Mouse (Mus musculus): ENCODE results near the gene Sfxn5. TPM values are rescaled to one million over a fixed set of nuclear protein-coding genes. Genes with fewer than 3 reads are reported as not detected.

The Sfxn5 gene
- total RNA-seq, 2 experiments from 2014 or later, result 5.9 to 7.3 TPM

DNA sequence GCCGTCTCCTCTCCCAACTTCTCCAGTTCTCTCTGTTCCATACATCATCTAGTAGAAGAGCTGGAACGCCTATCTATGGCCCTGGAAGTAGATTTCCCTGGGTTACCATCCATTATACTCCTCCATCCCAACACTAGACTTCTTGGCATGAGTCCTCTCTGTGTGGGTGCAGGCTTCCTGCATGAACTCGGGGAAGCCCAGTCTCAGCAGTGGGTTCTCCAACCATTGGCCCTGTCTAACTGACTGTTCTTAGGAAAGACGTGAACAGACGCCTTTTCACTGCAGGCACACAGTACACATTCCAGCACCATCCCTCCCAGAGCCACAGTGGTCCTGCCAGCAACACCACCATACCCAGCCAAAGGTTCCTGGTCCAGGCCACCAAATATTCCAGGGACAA lies 29.4 kb upstream of the Sfxn5 start:
- DNase-seq, result no peak
- Histone ChIP-seq H3K4me3 (no peak overlapping the region), H3K27ac (no peak overlapping the region)
- intact Hi-C loops (cut with DNase I), result no loop called here
- TF ChIP-seq CTCF (IDR thresholded peaks at IDR 0.05), result no peak

DNA sequence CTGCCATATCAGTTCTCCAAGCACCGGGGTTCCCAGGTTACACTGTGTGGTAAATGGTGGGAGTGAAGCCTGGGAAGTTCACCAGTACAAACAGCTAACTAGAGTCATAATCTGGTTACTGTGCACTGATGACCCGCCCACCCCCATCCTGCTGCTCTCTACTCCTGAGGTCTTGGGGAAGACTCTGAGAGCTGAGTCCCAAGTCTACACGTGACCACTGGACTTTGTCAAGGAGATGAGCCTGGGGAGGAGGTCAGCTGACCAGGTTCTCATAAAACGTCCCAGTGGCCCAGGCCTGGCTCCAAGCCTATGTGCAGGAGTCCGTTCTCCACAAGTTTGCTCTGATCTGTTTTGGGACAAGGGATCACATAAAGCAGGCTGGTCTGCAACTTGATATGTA lies 27.1 kb upstream of the Sfxn5 start:
- no peak for TF ChIP-seq CTCF (IDR thresholded peaks at IDR 0.05)
- intact Hi-C loops (cut with DNase I), result no loop called here
- DNase-seq, result no peak
- Histone ChIP-seq H3K4me3 (no peak overlapping the region), H3K27ac (no peak overlapping the region)

DNA sequence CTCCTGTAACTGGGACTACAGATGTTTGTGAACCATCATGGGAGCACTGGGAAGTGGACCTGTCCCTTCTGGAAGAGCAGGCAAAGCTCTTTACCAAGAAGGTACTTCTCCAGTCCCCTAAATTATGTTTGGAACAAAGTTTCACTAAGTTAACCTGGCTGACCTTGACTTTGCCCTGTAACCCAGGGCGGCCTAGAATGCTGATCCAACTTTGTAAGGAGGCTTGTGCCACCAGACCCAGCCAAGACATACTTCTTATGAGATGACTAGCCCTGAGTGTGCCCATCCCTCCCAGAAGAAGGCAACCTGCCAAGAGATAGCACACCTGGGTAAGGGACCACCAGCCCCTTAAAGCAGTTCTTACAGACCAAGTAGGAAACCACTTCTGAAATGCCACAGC lies 25.7 kb upstream of the Sfxn5 start:
- TF ChIP-seq CTCF (IDR thresholded peaks at IDR 0.05), result no peak
- no peak overlapping the region for H3K4me3 ChIP-seq
- no peak overlapping the region for H3K27ac ChIP-seq
- intact Hi-C loops (cut with DNase I), result no loop called here
- no peak for DNase-seq

DNA sequence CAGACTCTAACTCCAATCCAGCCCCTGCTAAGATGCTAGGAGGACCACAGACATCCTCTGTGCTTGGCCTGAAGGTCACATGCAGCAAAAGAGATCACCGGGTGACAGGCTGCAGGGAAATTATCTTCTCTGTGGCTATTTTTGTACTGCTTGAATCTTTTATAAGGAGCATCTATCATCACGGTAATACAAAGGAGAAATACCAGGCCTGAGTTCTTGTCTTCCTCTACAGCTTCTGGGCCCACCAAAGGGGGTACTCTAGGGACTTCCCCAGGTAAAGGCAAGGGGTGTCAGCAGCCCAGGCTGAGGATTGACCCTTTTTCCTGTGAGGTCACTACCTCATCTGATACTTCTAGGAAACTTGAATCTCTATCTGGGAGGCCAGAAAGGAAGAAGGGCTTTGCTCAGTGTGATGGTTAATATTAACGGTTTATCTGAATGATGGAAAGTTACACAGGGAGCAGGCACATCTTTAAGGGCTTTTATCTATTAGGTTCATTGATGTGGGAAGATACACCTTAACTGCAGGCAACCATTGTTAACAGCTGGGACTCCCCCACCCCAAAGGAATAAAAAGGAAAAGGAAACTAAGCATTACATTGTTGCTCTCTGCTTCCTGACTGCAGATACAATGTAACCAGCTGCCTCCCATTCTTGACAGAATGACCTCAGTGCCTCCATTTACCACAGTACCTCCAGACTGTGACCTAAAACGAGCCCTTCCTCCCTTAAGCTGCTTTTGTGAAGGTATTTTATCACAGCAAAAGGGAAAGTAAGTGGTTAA lies 23.7 kb upstream of the Sfxn5 start:
- DNase-seq, result no peak
- intact Hi-C loops (cut with DNase I), result no loop called here
- peak overlapping the region; percentile 66 for H3K27ac ChIP-seq

DNA sequence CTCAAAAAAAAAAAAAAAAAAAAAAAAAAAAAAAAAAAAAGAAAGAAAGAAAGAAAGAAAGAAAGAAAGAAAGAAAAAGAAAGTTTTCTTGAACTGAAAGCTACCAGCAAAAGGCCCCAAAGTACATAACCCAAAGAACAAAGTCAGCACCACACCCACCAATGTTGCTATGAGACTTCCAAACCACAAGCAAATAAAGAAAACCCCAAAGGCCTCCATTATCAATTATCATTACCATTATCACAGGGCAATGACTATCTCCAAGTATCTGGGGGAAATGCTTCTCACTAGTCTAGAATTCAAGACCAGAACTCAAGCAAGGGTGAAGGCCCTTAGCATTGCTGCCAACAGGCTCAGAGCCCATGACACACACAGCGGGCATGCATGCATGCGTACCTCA lies 22.5 kb upstream of the Sfxn5 start:
- H3K4me3 ChIP-seq, result no peak overlapping the region
- no peak for DNase-seq
- no peak for TF ChIP-seq CTCF (IDR thresholded peaks at IDR 0.05)
- H3K27ac ChIP-seq, result peak overlapping the region; percentile 66; the same call in 1 of the 2 replicates
- intact Hi-C loops (cut with DNase I), result no loop called here

More for the DNA sequence above, 23.7 kb upstream of the Sfxn5 start:
- H3K4me3 ChIP-seq, result no peak overlapping the region
- TF ChIP-seq CTCF (IDR thresholded peaks at IDR 0.05), result no peak

DNA sequence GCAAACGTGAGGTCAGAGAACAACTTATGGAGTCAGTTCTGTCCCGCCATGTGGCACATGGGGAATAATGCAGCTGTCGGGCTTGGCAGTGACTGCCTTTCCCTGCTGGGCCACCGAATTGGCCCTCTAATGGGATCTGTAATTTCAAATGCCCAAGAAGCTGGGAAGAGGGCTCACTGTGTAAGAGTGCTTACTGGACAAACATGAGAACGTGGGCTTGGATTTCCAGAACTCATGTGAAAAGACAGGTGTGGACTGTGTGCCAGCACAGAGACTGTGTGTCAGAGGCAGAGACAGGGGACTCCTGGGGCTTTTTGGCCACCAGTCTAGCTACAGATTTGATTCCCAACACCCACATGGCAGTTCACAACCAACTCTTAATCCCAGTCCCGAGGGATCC lies 21.5 kb upstream of the Sfxn5 start:
- peak; percentile 59 for DNase-seq
- intact Hi-C loops (cut with DNase I), result no loop called here
- Histone ChIP-seq H3K27ac (0 out of 2 replicates have a peak overlapping the region, but pooled peaks have one; percentile 25), H3K4me3 (no peak overlapping the region)
- no peak for TF ChIP-seq CTCF (IDR thresholded peaks at IDR 0.05)

DNA sequence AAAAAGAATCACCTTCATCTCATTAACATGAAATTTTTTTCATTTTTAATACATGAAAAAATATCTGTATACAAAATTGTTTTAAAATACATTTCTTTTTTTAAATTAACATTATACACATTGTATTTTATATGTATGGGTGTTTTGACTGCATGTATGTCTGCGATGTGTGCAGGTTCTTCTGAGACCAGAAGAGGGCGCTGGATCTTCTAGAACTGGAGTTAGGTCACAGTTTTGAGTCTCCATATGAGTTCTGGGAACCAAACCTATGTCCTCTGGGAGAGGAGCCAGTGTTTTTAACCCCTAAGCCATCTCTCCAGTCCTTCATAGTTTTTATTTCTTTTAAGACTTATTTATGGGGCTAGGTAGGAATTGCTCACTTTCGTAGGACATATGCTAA lies 20.5 kb upstream of the Sfxn5 start:
- H3K27ac ChIP-seq, result no peak overlapping the region
- H3K4me3 ChIP-seq, result no peak overlapping the region
- intact Hi-C loops (cut with DNase I), result no loop called here
- peak; percentile 37 for TF ChIP-seq CTCF (IDR thresholded peaks at IDR 0.05)
- DNase-seq, result no peak

DNA sequence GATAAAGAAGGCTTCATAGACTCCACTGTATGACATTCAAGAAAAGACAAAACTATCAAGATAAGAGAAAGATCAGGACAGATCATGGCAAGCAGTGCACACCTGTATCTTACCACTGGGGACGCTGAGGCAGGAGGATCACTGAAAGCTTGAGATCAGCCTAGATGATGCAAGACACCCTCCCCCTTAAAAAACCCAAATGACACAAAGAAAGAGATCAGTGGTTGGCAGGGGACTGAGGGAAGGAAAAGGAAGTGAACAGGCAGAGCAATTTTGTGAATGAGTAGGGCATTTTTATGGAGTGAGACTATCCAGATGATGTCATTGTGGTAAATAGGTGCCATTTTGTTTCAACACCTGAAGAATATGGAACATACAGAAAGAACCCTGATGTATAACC lies 16.9 kb upstream of the Sfxn5 start:
- no peak for DNase-seq
- no peak for TF ChIP-seq CTCF (IDR thresholded peaks at IDR 0.05)
- Histone ChIP-seq H3K4me3 (no peak overlapping the region), H3K27ac (no peak overlapping the region)
- intact Hi-C loops (cut with DNase I), result no loop called here

DNA sequence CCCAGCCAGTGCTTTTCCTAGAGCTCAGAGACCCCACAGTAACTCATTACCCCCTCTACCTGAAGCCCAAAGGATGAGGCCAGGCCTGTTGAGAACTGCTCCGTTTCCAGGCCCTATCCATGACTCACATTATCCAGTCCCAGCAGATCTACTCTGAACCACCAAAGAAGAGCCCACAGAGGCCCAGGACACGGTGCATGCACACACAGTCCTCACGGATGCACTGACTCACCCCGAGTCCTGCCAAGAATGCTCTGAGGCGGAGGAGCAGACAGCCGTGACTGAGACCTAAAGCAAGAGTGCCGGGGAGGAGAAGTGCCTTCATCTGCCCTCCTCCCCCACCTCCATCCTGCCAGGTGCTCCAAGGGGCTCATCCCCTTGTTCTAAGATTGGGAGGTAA lies 16.0 kb upstream of the Sfxn5 start:
- no peak for TF ChIP-seq CTCF (IDR thresholded peaks at IDR 0.05)
- H3K4me3 ChIP-seq, result no peak overlapping the region
- H3K27ac ChIP-seq, result peak overlapping the region; percentile 12; the same call in 1 of the 2 replicates
- peak; percentile 66 for DNase-seq
- intact Hi-C loops (cut with DNase I), result no loop called here

DNA sequence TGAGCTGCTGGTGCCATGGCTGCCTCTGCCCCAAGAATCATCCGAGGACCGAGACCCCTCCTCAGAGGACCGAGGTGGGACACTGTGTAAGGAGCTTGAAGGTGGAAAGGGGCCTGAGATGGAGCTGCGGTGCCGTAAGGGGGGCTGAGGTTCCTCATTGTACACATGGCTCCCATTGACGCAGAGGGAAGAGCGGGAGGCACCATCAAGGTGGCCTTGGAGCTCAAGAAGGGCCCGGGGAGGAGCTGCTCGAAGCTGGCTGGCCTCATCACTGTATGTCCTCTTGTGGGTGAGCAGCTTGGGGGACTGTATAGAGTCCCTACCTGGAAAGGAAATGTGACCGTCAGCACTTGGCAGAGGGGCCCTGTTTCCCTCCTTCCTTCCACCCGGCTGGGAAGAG lies 14.9 kb upstream of the Sfxn5 start:
- intact Hi-C loops (cut with DNase I), result no loop called here
- no peak for DNase-seq
- Histone ChIP-seq H3K4me3 (no peak overlapping the region), H3K27ac (no peak overlapping the region)
- no peak for TF ChIP-seq CTCF (IDR thresholded peaks at IDR 0.05)

DNA sequence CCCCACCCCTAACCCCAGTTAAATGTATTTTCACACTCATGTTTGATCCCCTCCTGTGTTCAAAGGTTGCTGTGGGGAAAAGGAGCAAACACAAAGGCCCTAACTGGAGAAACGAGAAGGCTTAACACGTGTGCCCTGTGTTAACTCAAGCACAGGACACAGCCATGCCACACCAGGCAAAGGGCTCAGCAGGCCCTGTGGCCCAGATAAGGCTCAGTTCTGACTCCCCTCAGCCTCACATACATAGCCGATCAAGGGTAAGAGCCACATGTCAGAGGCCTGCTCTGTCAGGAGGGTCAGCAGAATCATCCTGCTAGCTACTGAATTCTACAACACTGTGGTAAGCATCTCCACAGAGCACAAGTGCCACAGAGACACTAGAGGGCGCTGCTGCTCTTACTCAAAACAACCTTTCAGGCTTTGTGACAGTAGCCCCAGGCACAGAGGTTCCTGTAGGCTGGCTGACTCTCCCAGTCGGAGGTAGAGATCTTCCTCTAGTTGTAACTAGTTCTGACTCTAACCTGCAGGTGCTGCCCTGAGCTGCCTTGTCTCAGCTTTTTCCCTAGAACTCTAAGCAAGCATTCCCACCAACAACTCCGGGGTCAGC lies 12.9 kb upstream of the Sfxn5 start:
- peak; percentile 89 for DNase-seq
- peak; percentile 99; the same call in 1 of the 2 replicates for TF ChIP-seq CTCF (IDR thresholded peaks at IDR 0.05)
- intact Hi-C loops (cut with DNase I), result loop anchor here (1.0 kb wide), 1 partner anchor 34 kb away; no protein-coding TSS in a partner anchor
- peak overlapping the region; percentile 25; the same call in 1 of the 2 replicates for H3K27ac ChIP-seq
- no peak overlapping the region for H3K4me3 ChIP-seq

DNA sequence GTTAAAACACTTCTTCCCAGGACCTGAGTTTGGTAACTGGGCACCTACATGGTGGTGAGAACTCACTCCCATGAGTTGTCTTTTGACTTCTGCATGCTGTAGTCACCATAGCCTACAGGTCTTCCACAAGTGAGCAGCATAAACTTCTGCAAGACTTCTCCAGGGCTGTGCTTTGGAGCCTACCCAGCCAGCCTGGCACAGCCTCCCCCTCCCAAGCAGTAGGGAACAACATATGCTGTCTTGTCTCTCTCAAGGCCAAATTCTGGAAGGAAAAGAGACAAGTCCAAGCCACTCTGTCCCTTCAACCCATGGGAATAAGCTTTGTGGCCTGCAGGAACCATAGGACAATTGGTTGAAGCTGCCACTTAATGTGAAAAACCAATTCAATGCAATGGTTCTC lies 11.7 kb upstream of the Sfxn5 start:
- no peak for TF ChIP-seq CTCF (IDR thresholded peaks at IDR 0.05)
- DNase-seq, result no peak
- intact Hi-C loops (cut with DNase I), result no loop called here
- Histone ChIP-seq H3K4me3 (no peak overlapping the region), H3K27ac (no peak overlapping the region)

DNA sequence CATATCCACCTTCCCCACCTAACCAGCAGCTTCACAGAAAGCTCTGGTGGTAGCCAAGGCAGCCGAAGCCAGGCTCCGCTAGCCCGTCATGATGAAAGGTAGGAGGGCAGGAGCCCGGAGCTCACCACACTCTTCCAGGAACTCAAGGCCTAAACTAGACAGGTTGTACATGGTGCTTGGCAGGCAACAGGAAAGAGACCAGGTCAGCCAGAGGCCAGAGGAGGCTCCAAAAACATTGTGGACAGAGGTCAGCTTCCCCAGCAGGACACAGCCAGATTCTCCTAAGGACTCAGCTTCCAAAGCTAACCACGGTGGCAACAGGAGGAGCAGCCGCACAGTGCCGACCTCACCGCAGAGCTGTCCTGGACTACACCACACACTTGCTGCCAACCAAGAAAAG lies 9.8 kb upstream of the Sfxn5 start:
- peak; percentile 42 for DNase-seq
- no peak overlapping the region for H3K4me3 ChIP-seq
- peak overlapping the region; percentile 43 for H3K27ac ChIP-seq
- intact Hi-C loops (cut with DNase I), result no loop called here
- no peak for TF ChIP-seq CTCF (IDR thresholded peaks at IDR 0.05)

All from gastrocnemius, adult 2 months (tissue).